Mouse (Mus musculus) CH12F3 (cell line): ENCODE data around the gene Tarm1.

Source experiments
- in situ Hi-C: fragments of 300-500 bp; cut with MboI; formaldehyde crosslinking; loops from 2 replicates; pipeline ENCODE4 v1.14.3; 2020; ENCODE audit warnings: low sequenced_read_pairs

Gene Tarm1

GRCm38 (mm10) chr7:3442476-3443062 lies 59.9 kb downstream of the Tarm1 start:
- in situ Hi-C loops: no loop called here

GRCm38 (mm10) chr7:3440526-3440925 lies 61.9 kb downstream of the Tarm1 start:
- in situ Hi-C loops: no loop called here

GRCm38 (mm10) chr7:3439984-3440383 lies 62.4 kb downstream of the Tarm1 start:
- in situ Hi-C loops: no loop called here

GRCm38 (mm10) chr7:3437941-3438340 lies 64.5 kb downstream of the Tarm1 start:
- in situ Hi-C loops: no loop called here
